Mouse (Mus musculus) small intestine, adult 10 weeks (tissue): ENCODE measurements around the gene Hs1bp3. TPM values are rescaled to one million over a fixed set of nuclear protein-coding genes. Genes with fewer than 3 reads are reported as not detected.

Source experiments
- polyA plus RNA-seq: library from polyadenylated mRNA; stranded (reverse); fragments of 350-450 nt; fragmentation: Illumina TruSeq; extraction: RNeasy Lipid Tissue Mini Kit (QIAGEN cat#74804); gene quantifications from one replicate; pipeline ENCODE4 v1.2.3, GENCODE M21; 2014; ENCODE audit warnings: low replicate concordance

The Hs1bp3 gene
- polyA plus RNA-seq: 0.74 TPM

GRCm38 (mm10) chr12:8313270-8313771 lies at the start of gene Hs1bp3:
Hs1bp3 (plus strand) TSS chr12:8313432.

GRCm38 (mm10) chr12:8301841-8302431 lies 11.3 kb upstream of the Hs1bp3 start, which contains the start of gene Gdf7:
Gdf7 (minus strand) TSS chr12:8301954.

Other genes with a start within 250 kb of the Hs1bp3 start
- 49.0 TPM for gene Ldah, start 105.3 kb upstream of the Hs1bp3 start, polyA plus RNA-seq
- gene Gdf7, start 11.5 kb upstream of the Hs1bp3 start, polyA plus RNA-seq: not detected
- 47.1 TPM for gene Rhob, start 186.6 kb downstream of the Hs1bp3 start, polyA plus RNA-seq